Mouse (Mus musculus): ENCODE measurements around the gene Ppfia3.

GRCm38 (mm10) chr7:45340669-45341068, 26.1 kb downstream of the Ppfia3 start:
- TF ChIP-seq CTCF (IDR thresholded peaks at IDR 0.05; ENCODE audit: insufficient read depth, low read depth, low read length): no peak
- no peak for TF ChIP-seq POLR2A (IDR thresholded peaks at IDR 0.05; ENCODE audit: insufficient read depth, low read depth, low read length)

Data from olfactory bulb, adult 2 months (tissue).